Mouse (Mus musculus): ENCODE results near the gene Actr3b.

- TF ChIP-seq CTCF (IDR thresholded peaks at IDR 0.05; ENCODE audit: borderline replicate concordance, insufficient read depth, low read depth, low read length): no peak
- TF ChIP-seq POLR2A (IDR thresholded peaks at IDR 0.05; ENCODE audit: borderline replicate concordance, insufficient read depth, low read length): no peak
Measured at GRCm38 (mm10) chr5:25753556-25754235, 6.1 kb upstream of the Actr3b start.
